Mouse (Mus musculus): Measurements from ENCODE around the gene Kazn.
A peak's percentile ranks its signal among the peaks of the same experiment; 100 is the strongest.

Kazn gene

DNA sequence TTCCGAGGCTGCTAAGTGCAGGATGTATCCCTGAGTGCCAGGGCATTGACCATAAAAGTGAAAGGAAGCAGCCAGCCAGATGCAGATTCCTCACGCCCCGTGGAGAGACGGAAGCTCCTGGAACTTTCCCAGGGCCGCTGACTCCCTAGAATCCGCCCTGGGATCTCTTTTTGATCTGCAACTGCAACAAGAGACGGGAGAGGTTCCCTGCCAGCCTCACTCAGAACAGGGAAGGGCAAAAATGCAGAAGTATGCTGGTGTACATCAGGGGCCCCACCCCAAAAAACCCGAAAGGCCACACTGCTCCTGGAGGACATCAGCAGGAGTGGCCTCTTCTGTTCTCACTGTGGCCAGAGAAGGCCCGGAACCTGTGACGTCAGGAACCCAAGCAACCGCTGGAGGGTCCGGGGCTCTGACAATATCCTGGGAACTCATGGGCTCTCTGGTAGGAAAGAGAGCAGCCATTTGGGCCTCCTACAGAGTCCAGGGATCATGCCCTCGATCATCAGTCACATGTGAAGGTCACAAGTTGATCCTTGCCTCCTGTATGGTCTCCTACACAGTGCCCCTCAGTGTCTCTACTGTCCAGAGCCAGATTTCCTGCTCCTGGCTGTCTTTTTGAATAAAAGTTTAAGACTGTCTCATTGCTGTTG, 157.4 kb downstream of the Kazn start:
- no peak for DNase-seq (ENCODE audit: extremely low read depth, low read depth, low spot score)

DNA sequence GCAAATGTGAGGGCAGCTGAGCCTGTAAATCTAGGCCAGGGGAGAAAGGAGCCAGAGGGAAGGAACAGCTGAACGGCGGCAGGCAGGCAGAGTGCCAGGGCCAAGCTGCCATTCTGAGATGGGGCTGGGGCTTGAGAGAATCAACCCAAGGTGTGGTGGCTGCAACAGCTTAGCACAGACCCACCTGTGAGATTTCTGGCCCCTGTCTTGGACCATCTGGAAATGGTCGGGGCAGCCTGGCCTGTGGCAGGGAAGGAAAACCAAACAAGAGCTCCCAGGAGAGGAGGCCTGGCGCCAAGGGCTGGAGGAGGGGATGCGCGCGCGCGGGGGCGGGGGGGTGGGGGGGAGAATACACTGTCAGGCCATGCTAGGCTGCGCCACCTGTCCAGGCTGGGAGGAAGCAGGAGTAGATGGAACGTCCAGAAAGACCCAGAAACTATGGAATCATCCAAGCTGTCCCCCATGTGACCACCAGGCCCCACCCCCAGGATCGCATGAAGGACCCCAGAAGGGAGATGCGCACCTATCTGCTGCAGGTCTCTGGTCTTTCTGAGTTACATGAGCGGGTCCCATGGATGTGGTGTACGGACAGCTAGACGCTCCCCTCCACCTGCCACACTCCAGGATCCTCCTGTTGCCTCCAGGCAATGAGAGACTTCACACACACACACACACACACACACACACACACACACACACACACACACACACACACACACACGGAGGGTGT, 158.1 kb downstream of the Kazn start:
- DNase-seq (ENCODE audit: extremely low read depth, low read depth, low spot score): no peak

DNA sequence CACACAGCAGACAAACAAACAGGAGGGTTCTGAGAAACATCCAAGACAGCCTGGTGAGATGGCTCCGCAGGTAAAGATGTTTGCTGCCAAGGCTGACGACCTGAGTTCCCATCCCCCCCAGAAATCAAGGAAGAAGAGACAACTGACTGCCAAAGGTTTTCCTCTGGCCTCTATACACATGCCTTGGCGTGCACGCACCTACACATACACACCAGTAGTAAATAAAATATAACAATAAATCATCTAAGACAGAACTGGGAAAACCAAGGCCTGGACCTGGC, 158.8 kb downstream of the Kazn start:
- no peak for DNase-seq (ENCODE audit: extremely low read depth, low read depth, low spot score)

DNA sequence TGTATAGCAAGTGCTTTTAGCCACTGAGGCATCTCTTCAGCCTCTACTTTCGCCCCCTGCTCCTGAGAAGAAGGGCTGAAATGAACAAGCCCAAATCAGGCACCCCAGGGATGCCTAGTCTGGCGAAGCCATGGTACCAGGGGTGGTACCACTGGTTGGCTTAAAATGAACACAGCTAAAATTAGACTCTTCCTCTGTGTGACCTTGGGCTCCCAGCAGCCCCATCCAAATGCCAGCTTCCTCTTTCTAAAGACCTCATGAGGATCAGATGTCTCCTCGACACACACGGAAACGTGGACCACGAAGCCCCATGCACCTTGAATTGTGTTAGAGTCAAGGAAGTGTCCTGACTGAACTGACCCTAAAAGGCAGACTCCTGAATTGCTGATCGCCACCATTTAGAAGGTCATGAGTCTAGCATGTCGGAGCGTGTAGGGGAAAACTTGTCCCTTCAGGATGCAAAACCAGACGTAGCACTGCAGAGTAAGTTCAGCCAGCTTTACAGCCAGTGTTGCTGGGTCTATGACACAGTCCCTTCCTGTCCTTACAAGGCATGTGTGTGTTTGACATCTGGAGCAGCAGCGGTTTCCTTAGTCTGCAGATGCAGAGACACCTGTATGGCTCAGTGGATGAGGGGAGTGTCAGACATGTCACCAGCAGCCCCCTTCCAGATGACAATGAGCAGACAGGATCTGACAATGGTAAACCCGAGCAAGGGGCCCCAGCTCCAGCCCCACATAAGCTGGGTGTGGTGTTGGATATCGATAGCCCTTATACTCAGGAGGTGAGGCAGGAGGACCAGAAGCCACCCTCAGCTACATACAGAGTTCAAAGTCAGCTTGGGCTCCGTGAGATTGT, 159.3 kb downstream of the Kazn start:
- DNase-seq (ENCODE audit: extremely low read depth, low read depth, low spot score): no peak

DNA sequence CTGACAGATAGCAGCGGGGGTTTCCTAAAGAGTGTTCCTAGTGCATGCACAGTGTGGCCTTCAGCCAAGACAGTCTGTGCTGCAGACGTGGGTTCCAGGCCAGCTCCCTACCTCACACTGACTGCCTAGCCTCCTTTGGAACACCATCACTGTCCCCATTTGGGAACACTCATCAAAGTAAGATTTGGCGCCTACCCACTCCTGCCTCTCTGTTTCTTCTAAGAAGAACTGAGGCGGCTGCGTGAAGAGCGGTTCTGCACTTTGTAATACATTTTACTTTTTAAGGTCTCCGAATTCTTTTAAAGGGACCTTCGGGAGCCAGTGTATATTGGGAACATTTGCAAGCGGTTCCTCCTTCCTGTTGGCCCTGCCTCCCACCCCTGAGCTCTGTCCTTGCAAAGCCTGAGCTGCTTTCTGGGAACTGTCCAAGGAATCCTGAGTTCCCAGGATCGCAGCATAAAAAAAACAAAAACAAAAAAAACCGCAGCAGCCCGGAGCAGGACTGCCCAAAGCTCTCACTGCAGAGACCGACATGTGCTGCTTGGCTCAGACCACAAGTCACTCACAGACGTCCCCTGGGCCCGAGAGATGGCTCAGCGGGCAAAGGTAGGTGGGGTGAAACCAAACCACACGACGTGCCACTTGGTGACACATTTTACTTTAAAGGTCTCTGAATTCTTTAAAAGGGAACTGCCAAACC, 161.5 kb downstream of the Kazn start:
- no peak for DNase-seq (ENCODE audit: extremely low read depth, low read depth, low spot score)

DNA sequence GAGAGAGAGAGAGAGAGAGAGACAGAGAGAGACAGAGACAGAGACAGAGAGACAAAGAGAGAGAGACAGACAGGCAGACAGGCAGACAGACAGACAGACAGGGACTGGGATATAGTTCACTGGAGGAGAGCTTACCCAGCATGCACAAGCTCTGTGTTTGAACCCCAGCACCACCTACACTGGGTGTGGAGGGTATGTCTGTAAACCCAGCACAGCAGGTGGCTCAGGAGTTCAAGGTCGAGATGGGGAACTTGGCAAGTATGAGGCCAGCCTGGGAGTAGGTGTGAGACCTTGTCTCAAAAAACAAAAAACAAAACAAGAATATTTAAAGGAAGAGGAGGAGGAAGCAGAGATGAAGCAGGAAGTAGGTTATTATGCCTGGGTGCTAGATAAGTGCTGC, 162.3 kb downstream of the Kazn start:
- DNase-seq (ENCODE audit: extremely low read depth, low read depth, low spot score): no peak

DNA sequence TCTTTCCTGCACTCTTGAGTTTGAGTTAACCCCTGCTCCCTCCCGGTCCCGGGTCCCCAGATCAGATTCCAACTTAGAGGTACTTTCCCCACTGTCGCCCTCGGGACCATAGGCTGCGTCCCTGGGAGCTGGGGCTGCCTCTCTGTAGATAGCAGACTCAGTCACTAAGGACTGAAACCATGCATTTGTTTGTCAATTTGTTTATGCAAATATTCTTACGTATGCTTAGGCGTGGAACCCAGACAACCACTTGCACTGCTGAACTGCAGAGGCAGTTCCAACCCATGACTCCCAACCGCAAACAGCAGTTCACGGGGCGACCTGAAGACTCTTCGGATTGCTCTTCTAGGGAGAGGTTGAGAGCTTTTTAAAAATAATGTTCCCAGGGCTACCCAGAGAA, 163.3 kb downstream of the Kazn start:
- DNase-seq (ENCODE audit: extremely low read depth, low read depth, low spot score): no peak

DNA sequence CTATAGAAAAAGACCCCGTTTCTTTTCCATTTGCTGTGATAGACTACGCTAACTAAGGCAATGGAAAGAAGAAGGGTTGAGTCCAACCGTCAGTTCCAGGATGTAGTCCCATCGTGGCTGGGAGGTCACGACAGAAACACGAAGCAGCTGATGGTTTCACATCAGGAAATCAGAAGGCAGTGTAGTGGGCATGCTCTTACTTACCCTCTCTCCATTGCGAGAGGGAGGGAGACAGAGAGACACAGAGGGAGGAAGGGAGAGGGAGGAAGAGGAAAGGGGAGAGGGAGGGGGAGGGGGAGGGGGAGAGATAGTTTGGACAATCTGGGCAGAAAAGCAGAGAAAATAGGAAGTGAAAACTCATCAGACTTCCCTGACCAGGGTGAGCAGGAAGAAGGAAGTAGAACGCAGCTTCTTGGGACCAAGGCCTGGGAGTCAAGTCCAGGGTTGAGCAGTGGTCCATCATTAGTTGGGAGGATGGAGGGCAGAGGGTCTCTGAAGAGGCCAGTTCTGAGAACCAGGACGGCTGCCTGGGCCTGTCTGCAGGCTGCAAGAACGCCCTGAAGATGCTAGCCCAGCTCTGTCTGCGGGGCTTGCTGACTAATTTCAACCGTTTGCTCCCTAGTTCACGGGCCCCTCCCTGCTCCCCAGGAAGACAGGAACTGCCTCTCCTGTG, 165.0 kb downstream of the Kazn start:
- no peak for DNase-seq (ENCODE audit: extremely low read depth, low read depth, low spot score)

DNA sequence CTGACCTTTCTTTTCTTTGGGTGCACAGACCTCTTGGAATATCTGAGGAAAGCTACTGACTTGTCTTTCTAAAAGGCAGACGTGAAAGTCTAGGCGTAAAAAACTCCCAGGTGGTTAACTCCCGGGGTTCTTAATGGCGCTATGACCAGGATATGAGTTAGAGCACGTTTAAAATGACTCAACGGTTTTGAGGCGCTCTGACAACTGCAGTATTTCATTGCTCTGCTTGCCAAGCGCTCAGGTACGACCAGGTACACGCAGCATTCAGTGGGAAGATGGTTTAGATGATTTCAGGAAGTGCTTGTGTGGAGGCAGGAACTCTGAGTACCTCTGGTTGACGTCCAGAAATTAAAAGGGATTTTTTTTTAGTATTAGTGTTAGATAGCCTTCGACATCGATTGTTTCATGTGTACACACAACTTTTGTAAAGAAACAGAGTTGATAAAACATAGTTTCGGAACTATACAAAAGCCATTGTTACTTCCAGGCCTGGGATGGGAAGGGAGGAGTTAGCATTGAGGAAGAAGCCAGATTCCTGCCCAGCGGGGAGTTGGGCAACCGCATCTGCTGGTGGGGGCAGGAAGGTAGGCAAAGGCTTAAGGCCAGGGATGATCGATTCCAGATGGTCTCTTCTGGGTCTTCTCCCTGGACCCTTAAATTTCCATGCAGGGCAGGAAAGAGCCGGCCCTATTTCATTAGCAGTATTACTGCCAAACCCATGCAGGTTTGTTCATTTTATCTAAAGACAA, 167.8 kb downstream of the Kazn start:
- peak; percentile 64 for DNase-seq (ENCODE audit: extremely low read depth, low read depth, low spot score)

DNA sequence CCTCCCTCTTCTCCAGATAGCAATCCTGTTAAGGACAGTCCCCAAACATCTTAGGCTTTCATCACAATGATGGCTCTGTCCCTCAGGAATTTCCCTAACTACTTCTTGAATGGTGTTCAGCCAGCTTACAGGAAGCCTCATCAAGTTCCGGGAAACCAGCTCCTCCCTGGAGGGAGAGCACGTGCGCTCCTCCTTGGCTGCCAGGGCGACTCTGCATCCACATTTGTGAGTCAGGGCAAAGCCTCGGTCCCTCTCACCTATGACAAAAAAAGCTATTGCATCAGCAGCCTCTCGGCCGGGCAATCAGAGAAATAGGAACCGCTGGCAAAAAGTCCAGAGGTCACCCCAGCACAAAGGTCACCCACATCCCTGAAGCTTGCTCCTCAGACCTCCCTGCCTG, 168.4 kb downstream of the Kazn start:
- no peak for DNase-seq (ENCODE audit: extremely low read depth, low read depth, low spot score)

DNA sequence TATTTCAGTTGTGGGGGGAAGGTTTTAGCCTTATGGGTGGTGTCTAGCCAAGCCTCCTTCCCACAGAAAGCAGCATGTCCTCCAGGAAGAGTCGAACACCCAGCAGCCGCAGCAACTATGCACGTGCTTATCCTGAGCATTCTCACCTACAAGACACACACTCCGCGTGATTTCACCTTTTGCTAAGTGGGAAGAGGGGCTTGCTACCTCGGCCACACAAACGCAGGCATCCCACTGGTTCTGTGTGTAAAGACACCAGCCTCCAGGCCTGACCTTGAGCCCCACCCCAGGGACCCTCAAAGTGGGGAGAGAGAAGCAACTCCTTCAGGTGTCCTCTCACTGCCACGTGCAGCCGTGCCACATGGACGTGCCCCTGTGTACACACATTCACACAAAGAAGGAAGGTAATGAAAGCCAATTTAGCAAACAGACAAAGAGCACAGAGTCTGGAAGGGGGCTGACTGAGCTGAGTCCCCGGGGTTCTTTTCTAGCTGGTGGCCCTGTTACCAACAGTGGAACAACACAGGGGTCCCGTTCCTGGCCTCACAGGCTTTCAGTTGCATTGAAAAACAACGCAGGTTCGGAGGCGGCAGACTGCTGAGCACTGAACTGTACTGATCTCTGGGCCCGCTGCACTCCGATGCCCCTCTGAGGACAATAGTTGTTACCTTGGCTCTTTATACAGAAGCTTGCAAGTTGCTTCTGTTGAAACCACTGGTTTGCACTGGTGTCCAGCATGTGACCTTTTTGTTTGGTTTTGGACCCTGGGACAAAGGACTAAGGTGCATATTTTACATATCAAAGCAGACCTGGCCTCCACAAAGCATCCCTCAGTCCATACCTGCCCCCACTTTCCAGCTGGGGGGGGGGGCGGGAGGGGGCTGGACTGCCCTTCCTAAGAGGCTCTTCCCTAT, 170.0 kb downstream of the Kazn start:
- no peak for DNase-seq (ENCODE audit: extremely low read depth, low read depth, low spot score)

DNA sequence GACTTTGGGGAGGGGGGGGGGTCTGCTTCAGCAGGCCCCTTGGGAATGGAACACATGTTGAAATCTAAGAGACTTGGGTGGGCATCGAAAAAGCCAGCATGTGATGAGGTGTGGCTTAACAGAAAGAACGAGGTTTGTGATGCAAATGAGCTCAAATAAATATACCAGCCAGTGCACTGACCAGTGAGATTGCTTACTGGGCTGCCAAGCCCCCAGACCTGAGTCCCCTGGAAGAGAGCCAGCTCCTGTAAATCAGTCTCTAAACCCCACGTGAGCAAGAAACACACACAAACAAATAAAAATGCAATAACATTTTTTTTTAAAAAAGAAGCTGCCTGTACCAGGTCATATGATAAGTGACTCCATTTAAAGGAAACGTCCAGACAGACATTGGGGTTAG, 172.6 kb downstream of the Kazn start:
- no peak for DNase-seq (ENCODE audit: extremely low read depth, low read depth, low spot score)

DNA sequence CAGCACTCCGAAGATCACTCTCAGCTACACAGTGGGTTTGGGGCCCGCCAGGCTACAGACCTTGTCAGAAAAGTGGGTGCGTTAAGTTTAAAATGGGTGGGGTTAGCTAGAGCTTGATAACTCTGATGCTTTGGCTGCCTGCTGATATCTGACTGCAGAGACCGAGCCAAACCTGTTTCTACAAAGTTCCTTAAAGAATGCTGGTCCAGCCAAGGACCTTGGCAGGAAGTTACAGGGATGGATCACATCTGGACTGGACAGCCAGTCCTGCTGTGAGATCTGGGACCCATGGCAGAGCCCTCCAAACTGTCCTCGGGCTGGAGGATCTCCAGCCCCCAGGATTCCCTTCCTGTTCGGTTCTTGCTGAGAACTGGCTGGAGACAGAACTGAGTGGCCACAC, 173.4 kb downstream of the Kazn start:
- DNase-seq (ENCODE audit: extremely low read depth, low read depth, low spot score): no peak

DNA sequence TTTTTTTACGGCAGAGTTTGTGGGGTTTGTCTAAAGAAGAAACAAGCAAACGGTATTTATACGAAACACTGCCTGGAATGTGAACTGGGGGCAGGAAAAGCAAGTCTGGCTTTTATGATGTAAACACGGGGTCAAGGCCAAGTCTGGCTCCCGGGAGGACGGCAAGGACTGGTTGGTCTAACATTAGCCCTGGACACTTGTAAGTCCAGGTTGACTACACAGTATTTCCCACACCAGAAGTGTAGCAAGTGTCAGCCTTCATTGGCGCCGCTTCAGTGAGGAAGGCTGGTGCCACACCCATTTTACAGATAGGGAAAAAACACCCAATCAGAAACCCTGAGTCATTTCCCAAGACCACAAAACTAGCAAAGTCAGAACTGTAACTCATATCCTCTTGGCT, 173.9 kb downstream of the Kazn start:
- DNase-seq (ENCODE audit: extremely low read depth, low read depth, low spot score): no peak

DNA sequence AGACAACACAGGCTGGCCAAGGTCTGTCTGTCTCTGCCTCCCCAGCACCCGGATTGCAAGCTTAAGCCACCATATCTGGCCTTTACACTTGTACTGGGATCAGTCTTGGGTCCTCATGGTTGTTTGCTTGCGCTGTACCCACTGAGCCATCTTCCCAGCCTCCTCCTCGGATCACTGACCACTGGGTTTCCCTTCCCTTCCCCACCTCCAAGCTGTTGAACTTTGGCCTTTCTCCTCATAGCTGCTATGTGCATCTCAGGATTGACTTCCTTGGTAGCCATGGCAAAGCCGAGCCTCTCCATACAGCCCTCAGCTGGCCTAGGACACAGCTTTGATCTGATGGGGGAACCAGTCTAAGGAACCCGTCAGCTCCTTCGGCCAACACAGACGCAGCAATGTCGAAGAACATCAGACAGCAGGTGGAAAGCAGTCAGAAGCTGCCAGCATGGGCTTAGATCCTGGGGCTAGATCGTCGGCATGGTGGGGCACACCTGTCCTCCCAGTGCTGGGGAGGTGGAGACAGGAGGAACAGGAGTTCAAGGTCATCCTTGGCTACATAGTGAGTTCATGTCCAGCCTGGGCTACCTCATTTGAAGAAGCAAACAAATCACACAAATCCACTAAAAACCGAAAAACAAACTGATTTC, 174.5 kb downstream of the Kazn start:
- DNase-seq (ENCODE audit: extremely low read depth, low read depth, low spot score): no peak

DNA sequence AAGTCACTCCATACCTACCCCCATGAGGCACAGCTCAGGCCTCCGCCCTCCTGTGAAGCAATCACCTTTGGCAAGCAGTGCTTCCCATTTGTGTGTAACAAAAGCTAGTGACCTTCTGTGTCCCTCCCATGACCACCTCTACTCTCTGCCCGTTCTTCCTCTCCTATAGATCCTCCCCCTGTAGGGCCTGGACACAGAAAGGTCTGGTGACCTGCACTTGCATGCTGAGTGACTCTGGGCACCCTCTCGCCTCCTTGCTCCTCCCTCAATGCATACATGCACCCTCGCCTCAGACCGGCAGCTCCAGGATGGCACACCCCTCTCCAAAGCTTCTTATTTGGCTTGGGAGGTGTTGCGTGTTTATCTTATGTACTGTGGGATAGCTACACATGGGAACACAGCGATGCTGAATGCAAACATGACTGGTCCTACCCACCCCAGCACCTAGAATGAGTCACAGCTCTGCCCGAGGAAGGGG, 176.1 kb downstream of the Kazn start:
- no peak for DNase-seq (ENCODE audit: extremely low read depth, low read depth, low spot score)

DNA sequence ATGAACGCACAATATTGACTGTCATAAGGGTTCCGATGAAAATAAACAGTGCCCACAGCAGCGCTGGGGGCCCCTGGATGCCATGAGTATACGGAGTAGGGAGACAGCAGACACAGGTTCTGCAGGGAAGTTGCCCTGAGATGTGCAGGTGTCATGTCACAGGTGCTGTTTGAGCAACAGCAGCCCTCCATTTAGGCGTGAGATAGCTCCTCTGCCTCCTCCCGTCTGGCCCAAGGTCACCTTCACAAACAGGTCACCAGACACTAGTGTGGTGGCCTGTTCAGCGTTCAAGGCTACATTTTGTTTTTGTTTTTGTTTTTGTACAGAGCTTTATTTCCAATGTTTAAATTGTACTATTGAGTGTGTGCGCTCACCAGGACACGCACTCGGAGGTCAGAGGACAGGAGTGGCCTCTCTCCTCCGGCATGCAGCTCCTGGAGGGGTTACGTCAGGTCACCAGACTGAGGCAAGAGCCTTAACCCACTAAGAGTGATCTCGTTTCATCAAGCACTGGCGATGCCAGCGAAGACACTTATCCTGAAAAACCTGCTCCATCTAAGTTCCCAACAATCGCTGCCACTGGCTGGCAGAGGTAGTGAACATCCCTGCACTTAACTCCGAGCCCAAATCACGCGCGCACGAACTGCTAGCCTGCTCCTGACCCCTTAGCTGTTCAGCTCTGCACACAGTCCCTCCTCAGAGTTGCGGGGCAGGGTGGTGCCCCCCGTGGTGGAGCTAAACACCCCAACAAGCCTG, 177.5 kb downstream of the Kazn start:
- DNase-seq (ENCODE audit: extremely low read depth, low read depth, low spot score): peak; percentile 68
